Mouse (Mus musculus) kidney, adult 8-10 months (tissue): ENCODE measurements at regions not wholly inside any gene's neighbourhood (a gene's known extent, or its start where the extent isn't known, plus 50 kb on each side); places are given as distances from the start of the nearest gene placed in this dataset.

Experiments used
- DNase-seq, 2 experiments: peaks; one replicate each; pipeline ENCODE4 v3.0.0; 2022

DNA sequence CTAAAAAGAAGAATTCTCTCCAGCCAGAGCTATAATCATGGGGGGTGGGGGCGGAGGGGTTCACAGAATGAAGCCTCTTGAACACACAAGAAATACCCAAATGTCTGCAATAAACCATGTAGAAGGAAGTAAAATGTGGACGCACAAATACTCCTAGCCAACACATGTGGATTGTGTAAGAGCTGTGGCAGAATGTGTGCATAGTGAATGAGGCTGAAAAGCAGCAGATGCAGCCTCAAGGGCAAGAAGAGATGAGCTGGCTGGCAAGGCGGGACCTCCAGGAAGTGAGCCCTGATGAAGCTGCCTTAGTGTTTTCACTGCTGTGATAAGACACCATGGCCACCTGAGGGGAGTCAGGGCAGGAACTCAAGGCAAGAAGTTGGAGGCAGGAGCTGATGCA lies 53.3 kb upstream of the Arhgap28 start:
- no peak for DNase-seq

DNA sequence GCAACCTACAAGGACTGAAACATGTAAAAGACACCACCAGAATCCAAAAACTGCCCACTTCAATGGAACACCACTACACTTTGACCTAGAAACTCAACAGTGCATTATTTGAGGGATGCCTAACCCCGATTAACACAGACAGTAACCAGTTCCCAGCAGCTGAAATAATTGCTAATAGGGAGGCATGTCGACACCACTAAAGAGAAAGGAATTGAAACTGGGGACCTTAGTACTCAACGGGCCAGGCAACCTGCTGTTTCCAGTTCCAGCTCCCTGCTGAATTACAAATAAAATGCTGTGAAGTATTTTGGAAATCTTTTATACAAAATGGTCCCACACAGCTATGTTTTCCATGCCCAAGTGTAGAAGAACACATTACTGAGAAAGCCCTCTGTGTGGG lies 56.5 kb upstream of the Arhgap28 start:
- no peak for DNase-seq

DNA sequence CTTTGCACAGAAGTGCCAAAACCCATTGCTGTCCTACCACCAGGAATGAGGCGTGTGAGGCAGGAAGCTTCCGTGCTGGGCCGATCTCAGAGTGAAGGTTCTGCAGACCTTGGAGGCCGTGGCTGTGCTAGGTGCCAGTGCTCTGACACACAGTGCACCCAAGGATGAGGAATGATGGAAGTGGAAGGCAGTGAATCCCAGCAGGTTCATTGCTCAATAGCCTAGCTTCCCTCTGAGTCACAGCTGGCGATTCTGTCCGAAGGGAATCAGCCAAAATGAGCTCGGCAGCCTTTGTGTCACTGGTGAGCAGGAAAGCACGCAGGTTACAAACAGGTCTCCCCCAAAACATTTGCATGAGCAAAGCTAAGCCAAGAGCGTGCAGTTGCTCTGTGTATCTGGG lies 61.8 kb upstream of the Arhgap28 start:
- no peak for DNase-seq

DNA sequence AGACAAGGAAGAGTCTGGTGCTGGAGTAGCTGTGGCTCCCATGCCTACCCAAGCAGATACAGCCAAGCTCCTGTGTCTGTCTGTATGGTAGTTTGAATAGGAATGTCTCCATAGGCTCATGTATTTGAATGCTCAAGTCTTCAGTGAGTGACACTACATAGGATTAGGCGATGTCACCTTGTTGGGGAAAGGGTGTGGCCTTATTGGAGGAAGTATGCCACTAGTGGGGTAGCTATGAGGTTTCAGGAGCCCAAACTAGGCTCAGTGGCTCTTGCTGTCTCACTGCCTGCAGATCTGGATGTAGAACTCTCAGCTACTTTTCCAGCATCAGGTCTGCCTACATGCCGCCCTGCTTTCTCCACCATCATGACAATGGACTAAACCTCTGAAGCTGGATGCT lies 62.3 kb upstream of the Arhgap28 start:
- no peak for DNase-seq

DNA sequence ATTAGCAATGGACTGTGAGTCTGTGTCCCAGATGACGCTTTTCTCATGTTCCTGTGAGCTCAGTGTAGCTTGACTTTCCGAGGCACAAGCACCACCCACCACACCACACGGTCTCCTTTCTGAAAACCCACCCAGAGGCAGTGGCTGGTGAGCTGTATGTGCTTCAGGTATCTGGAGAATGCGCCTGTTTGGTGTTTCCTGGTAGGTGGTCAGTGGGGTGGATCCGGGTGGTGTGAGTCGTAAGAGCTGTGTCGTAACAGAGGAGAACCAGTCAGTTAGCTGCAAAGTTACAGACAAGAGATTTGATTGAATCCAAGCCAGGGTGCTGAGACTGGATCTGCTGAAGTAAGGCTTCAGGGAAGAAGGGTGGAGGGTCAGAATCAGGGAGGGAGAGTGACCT lies 65.1 kb upstream of the Arhgap28 start:
- DNase-seq: no peak

DNA sequence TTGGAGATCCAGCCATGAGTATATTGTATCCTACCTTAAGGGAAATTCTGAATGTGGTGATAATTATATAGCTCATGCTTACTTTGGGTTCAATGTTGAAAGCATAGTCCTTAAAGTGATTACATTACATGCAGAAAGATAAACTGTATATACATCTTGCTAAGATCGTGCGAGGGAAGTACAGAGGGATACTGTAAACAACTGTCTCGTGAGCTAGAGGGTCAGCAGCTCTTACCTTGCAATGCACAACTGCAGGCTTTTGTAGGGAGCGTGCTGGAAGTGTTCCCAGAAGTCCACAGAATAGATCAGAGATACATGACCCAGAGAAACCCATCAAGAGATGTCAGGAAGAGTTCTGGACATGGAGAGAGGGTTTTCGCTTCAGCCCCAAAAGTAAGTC lies 65.6 kb upstream of the Arhgap28 start:
- DNase-seq: no peak

DNA sequence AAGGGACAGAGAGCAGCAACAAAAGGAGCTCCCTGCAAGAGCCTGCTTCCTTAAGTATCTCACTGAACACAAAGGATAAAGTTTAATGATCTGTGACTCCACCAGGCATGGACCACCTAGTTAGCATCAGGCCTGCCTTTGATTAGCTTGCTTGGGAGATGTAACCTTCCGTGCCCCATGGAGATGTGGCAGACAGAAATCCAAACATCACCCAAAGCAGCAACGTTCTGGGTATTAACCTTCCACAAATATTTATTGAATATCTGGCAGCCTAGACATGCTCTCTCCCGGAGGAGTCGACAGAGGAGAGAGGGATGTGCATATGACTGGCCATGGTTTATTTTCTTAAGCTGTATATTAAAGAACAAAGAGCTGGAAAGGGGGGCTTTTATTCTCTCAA lies 67.6 kb upstream of the Arhgap28 start:
- no peak for DNase-seq

DNA sequence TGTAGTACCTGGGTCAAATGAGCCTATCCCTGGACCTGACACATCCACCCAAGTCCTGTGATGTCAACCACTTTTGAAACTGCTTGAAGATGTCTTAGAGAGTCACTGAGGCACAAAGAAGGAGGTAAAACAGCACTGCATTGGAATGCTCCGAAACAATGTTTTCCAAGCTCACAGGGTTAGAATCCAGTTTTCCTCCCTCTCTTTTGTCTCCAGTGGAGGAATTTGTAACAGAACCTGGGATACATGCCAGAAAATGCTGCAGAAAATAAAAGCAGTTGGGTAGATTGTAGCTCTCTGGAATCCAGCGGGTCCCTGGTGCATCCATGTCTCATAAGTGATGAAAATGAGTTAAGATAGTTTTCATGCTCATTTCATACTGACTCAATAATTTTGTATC lies 71.8 kb upstream of the Arhgap28 start:
- no peak for DNase-seq

DNA sequence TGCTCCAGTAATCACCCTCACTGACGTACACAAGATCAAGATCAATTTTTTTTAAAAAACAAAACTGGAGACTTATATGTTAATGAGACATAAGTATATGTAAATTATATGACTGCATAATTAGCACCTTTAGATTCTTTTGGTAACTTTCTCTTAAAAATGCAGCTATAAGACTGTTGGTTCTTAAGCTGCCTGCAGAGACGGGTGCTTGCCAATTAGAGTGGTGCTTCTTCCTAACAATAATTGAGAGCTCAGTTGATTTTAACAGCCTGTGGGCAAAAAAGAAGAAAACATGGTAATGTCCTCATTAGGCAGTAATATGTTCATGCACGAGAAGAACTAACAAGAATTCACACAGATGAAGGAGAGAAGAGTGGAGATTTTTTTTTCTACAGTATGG lies 74.8 kb upstream of the Arhgap28 start:
- no peak for DNase-seq

DNA sequence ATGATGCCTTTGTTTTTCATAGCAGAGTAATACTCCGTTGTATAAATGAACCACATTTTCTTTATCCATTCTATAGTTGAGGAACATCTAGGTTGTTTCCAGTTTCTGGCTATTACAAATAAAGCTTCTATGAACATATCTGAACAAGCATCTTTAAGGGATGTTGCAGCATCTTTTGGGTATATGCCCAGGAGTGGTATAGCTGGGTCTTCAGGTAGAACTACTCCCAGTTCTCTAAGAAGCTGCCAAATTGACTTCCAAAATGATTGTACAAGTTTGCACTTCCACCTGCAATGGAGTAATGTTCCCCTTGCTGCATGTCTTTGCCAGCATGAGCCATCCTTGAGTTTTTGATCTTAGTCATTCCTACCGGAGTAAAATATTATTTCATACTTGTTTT lies 80.5 kb upstream of the Arhgap28 start:
- DNase-seq: no peak

DNA sequence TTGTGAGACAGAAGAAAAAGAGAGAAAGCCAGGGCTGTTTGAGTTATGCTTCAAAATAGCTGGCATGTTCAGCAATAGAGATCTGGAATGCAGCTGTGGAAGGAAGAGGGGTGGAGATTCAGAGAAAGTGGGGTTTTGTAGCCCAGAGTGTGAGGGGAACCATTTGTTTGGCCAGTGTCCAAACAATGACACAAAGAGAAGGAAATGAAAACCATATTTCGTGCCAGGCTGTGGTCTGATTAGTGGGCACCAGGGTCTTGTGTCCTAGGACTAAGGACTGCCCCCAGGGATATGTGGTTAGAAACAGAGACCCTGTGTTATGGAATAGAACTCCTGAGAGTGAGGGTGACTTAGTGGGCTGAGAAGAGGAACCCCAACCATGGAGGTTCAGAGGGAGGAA lies 83.2 kb upstream of the Arhgap28 start:
- DNase-seq: no peak

DNA sequence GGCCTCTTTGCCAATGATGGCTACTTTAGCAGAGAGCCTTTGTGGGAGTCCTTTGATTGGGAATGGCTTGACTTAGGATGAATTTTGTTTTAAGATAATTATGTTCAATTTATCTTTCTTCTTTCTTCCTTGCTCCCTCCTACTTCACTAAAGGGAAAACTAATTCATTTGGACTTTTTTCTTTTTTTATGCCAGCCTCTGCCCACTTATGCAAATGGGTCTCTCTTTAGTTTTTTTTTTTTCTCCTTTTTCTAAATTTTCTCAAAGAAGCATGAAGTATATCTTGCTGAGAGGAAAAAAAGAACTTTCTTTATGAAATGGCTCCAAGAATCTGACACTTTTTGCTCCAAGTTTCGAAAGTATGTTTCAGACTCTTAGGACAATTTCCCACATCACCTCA lies 85.3 kb upstream of the Arhgap28 start:
- DNase-seq: no peak

DNA sequence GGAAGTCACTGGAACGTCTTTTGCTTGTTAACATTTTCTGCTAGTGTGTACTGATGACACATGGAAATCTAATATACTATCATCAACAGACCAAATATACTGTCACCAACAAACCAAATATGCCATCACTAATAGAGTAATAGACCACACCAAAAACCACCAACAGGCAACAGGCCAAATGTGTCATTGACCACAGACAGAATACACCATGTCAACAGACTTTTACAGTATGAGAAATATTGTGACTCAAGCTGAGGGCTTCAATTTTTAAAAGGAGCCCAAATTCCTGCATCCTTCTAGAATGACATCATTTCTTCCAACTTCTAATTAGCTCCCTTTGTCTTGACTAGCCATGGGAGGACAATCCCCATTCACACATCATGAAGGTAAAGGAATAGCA lies 85.9 kb upstream of the Arhgap28 start:
- DNase-seq: no peak

DNA sequence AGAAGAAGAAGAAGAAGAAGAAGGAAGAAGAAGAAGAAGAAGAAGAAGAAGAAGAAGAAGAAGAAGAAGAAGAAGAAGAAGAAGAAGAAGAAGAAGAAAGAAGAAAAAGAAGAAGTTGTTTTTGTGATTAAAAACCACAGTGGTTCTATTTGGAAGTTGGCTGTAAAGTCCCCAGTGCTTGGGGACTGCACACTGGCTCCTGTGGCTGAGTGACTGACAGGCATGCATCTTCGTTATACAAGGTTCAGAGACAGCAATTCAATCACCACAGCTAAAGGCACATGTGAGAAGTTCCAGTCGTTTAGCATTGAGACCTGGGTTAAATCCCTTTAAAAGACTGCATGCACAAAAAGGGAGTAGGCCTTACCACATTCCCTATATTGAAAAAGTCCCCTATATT lies 93.1 kb upstream of the Arhgap28 start:
- DNase-seq: no peak

DNA sequence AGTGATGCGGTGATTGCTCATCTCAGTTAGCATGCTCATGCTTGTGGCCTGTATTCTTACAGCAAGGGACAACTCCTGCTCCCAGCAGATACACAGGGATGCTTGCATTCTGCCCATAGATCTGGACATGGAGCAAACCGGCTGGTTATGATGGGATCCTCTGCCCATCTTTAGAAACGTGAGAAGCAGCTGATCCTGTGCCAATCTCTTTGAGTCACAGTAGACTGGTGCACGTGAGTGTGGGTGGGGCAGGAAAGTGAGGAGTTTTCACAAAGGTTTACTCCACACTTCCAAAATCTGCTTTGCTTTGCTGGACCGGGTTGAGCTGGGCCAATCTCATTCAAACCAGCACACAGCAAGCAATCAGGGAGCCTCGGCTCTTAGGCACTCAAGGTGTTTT lies 93.5 kb upstream of the Arhgap28 start:
- no peak for DNase-seq

DNA sequence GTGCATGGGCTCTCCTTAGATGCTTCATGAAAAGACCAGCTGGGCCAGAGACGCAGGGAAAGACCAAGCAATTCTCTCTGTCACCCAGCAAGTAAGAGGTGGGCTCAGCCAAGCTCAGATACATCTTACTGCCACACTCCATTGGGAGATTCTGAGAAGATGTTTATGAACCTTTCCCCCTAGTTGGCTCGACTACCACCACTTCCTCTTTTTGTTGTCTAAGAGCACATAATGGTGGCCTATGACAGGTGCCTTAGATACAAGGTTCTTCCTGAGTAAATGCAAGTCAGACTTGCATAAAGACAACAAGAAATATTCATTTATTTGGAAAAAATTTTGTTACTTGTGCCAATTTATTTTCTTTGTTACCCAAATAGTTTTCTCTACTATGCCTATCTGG lies 96.2 kb upstream of the Arhgap28 start:
- DNase-seq: no peak

DNA sequence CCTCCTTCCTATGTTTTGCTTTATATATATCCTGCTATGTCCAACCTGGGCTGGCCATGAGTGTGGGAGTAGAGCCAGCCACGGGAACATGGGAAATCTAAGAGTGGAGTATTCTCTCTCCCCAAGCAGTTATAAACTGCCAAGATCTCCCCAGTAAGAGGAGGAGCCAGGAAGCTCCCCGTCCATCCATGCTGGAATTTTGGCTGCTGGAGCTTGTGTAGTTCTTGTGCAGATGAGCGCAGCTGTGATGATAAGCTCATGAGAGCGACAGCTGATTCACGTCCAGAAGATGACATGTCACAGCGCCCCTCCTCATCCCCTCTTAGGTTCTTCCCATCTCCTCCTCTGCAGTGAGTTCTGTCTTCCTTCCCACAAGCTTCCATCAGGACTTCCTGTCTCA lies 99.4 kb upstream of the Arhgap28 start:
- DNase-seq: peak; percentile 15 to 24

DNA sequence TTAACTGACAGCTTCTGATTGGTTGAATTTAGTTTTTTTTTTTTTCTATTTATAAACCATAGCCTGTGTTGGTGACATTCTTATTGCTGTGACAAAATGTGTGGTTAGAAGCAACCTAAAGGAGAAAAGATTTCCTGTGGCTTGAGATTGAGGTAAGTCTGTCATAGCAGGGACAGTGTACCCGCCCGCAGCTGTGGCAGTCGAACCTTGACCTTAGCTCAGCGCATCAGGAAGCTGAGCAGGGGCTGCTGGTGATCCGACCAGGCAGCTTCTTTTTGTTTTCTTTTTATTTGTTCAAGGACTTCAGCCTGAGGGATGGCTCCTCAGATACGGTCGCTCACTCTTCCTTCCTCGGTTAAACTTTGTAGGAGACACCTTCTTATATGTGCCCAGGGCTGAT lies 102.4 kb upstream of the Arhgap28 start:
- no peak for DNase-seq

DNA sequence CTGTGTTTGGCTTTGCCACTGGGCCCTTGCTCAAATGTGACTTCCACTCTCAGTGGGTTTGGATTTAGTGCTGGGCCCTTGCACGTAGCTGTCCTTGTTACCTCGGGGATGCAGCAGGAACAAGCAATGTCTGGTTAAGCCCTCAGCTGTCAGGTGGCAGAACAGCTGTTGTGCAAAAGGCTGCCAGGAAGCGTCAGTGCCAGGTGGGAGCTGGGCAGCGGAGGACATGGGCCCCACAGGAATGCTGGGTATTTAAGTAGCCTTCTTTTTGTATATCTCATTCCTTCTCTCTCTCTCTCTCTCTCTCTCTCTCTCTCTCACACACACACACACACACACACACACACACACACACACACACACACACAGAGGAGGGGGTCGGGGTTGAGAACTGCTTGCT lies 104.0 kb upstream of the Arhgap28 start:
- no peak for DNase-seq

DNA sequence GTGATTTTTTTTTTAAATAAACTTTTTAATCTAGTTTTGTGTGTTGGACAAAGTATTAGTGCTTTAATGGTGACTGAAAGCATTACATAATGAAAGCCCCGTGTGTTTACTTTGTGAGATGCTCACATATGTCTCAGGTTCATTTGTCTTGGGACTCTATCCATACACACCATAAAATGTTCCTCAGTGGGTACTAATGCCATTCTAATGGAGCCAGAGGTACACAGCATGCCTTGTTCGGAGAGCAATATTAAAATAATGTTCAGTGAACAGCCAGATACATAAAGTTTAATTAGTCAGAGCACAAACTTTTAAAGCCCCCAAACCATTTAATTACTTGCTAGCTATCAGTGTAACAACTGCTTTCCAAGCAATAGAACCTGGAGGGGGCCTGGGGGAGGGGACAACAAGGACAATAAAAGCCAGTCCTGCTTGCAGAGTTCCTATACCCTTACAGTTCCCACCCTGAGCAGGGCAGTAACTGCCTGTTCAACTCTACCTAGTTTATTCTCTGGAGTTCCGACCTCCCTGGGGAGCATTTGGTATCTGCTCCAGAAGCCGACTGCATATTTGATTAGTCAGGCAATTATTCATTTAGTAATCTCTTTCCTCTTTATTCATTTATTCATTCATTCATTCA lies 108.0 kb upstream of the Arhgap28 start:
- no peak for DNase-seq

DNA sequence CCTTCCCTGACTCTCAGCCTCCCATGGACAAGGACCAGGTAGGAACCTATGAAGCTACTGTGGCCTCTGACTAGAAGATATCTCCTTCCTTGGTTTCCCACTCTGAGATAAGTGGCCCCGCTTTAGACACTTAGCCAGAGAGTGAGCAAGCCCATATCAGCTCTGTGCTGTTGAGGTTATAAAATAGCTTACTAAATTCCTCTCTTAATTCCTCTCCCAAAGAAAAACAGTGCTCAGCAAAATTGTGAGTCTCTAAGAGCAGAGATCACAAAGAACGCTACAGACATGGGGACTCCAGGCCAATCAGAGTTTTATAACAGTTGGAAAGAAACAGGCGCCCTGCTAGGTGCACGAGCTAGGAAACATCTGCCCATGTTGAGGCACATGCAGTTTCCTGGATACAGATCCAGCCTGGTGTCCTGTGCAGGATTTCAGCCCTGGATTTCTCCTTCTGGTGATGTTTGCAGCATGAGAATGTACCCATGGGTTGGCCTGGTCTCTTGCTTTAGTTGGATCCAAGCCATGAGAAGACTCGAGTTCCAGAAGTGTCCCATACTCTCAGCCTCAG lies 108.9 kb upstream of the Arhgap28 start:
- DNase-seq: peak in 1 of 2 experiments; percentile 2

DNA sequence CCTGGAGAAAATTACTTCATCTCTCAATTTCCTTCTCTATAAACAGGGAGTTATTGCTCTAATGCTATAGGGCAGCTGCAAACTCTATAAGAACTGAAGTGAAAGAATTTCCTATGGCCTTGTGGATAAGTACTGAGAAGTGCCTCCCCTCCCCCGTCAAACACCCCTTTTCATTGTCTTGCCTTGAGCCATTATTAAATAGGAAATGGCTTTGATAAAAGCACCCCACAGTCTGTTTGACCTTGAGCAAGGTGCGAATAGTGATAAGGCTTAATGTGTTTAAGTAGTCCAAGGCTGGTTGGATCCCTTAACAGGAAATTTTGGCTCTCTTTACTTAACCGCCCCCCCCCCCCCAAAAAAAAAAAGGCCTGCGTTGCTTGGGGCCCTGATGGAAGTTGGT lies 111.7 kb upstream of the Arhgap28 start:
- DNase-seq: no peak

DNA sequence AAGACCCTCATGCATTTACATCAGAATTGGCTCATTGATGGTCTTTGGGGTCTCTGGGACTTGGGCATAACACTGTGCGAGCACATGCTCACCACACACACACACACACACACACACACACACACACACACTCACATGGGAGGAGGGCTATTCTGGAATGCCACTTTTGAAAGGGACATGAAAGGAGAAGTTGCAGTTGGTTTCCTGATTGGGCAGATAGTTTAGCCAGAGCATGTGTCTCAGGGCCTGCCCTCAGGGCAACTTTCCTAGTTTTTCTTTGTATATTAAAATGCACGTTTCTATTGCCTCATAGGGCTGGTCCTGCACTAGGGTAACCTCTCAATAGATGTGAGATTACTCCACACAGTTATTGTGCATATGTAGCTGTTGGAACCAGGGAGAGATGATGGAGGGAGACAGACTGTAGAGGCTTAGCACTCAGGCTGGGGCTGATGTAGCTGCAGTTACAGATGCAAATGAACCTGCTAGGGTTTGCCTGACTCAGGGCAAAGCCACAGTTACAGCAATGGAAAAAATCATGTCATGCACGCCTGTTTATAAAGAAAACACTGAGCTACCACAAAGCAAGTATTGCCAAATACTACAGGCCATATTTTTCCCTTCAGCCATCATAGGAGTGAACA lies 115.3 kb upstream of the Arhgap28 start:
- no peak for DNase-seq

DNA sequence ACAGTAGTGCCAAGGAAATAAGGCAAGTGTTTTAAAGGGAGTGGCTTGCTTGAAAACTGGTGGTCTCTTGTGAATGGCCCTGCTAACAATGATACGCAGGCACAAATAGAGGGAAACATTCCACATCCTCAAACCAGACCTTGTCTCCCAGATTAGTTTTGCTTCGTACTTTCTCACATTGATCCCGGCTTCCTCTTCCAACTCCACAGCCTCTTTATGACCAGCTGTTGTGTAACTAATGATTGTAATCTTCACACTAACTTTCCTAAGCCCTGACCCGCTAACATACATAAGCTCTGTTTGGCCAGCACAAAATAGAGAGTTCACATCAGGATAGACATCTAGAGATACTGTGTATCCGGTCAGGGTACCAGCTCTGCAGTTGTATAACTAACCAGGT lies 116.3 kb upstream of the Arhgap28 start:
- no peak for DNase-seq

DNA sequence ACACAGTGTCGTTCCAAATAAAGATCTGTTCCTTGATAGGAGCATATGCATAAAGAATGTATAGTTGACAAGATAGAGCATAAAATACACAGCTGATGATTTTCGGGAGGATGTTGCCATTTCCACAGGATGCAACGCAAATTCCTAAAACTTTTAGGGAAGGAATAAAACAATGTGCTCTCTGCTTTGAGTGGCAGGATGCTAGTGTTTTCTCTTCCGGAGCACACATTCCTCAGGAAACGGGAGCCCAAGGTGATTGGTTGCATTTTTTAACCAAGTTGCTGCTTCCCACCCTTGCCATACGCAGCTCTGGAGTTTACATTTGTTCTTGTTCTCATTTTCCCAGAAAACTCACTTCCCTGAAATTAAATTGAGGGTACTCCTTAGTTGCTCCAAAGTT lies 116.8 kb upstream of the Arhgap28 start:
- no peak for DNase-seq
